Mouse (Mus musculus) left cerebral cortex, adult 2 months (tissue): ENCODE measurements around the gene Gm20518. TPM values are rescaled to one million over a fixed set of nuclear protein-coding genes. Genes with fewer than 3 reads are reported as not detected.

Experiments
- DNase-seq, 2 experiments: peaks; one replicate each; pipeline ENCODE4 v3.0.0; 2021 to 2022; ENCODE audit warnings: low spot score in 2 of 2, mixed read lengths in 1 of 2; ENCODE audit errors: extremely low spot score in 1 of 2
- H3K27ac ChIP-seq: fragments of 200-600 bp; 2 replicates; pipeline ENCODE4 v1.8.1; 2022
- H3K4me3 ChIP-seq: fragments of 200-600 bp; 2 replicates; pipeline ENCODE4 v1.8.1; 2022
- CTCF ChIP-seq: fragments of 200-600 bp; IDR thresholded peaks from 2 replicates; pipeline ENCODE4 v1.8.1; 2022; ENCODE audit warnings: antibody characterized with exemption, mild to moderate bottlenecking, moderate library complexity
- intact Hi-C: fragments of 180-260 bp; cut with DNase I; formaldehyde crosslinking; loops from one replicate; pipeline ENCODE4 v1.15.1; 2025
- total RNA-seq, 2 experiments: library from RNA; stranded (reverse); gene quantifications; 2 replicates each; pipeline ENCODE4 v1.2.3; 2021

The Gm20518 gene
- total RNA-seq, 2 experiments from 2014 or later = 2.3 to 3.2 TPM

- no peak overlapping the region for H3K27ac ChIP-seq
- peak; percentile 47 for TF ChIP-seq CTCF
- no peak for DNase-seq
- intact Hi-C loops = no loop called here
- no peak overlapping the region for H3K4me3 ChIP-seq
Measured at GRCm38 (mm10) chr16:17858592-17858991, 32.9 kb downstream of the Gm20518 start.

DNA sequence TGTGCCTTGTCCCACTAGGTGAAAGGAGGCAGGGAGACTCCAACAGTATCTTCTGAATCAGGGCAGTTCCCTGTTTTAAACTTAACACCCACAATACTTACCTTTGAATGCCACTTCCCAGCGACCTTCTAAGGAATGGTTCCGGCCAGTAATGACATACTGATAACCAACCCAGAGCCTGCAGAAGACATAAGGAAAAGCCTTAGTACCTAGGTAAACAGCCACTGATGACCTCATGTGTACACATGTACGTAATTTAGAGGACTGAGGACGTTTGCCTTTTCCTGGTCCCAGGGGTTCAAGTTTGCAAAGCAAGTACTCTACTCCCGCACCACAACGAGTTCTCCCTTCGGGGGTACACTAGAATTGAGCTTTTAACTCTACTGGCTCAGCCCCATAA lies 34.3 kb downstream of the Gm20518 start:
- Histone ChIP-seq H3K27ac (no peak overlapping the region), H3K4me3 (no peak overlapping the region)
- intact Hi-C loops = no loop called here
- no peak for DNase-seq
- no peak for TF ChIP-seq CTCF

DNA sequence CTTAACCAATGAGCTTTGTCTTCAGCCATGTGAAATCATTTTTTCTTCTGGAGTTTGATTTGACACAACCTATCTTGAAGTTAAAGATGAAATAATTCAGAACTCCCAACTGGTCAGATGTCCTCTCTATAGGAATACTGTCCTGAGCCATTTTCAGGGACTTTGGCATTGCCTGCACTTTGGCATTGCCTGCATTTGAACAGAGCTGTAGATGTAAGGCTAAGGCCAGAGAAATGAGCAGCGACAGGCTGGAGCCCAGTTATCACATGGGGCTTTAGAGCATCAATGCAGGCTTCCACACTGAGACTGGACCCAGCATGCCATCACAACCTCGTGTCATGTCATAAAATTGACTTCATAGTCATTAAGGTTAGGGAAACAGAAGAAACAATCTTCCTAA lies 38.2 kb downstream of the Gm20518 start:
- intact Hi-C loops = no loop called here

GRCm38 (mm10) chr16:17851860-17852259 lies 39.6 kb downstream of the Gm20518 start:
- TF ChIP-seq CTCF = no peak
- intact Hi-C loops = no loop called here
- Histone ChIP-seq H3K27ac (peak overlapping the region; percentile 16; the same call in 1 of the 2 replicates), H3K4me3 (no peak overlapping the region)
- DNase-seq = no peak

More for the DNA sequence above, 38.2 kb downstream of the Gm20518 start:
- DNase-seq = no peak
- Histone ChIP-seq H3K27ac (no peak overlapping the region), H3K4me3 (no peak overlapping the region)
- TF ChIP-seq CTCF = no peak

GRCm38 (mm10) chr16:17851331-17851730 lies 40.1 kb downstream of the Gm20518 start:
- Histone ChIP-seq H3K4me3 (no peak overlapping the region), H3K27ac (no peak overlapping the region; the same call in 1 of the 2 replicates)
- DNase-seq = no peak
- intact Hi-C loops = no loop called here
- TF ChIP-seq CTCF = no peak

GRCm38 (mm10) chr16:17849486-17849885 lies 42.0 kb downstream of the Gm20518 start:
- TF ChIP-seq CTCF = no peak
- H3K27ac ChIP-seq = no peak overlapping the region

GRCm38 (mm10) chr16:17848928-17849327 lies 42.5 kb downstream of the Gm20518 start:
- peak; percentile 93 for TF ChIP-seq CTCF
- no peak for DNase-seq

More at GRCm38 (mm10) chr16:17849486-17849885, 42.0 kb downstream of the Gm20518 start:
- H3K4me3 ChIP-seq = no peak overlapping the region
- DNase-seq = no peak
- intact Hi-C loops = no loop called here

GRCm38 (mm10) chr16:17848431-17848830 lies 43.0 kb downstream of the Gm20518 start:
- no peak for TF ChIP-seq CTCF
- no peak for DNase-seq
- intact Hi-C loops = no loop called here
- H3K27ac ChIP-seq = peak overlapping the region; percentile 41
- H3K4me3 ChIP-seq = no peak overlapping the region

More at GRCm38 (mm10) chr16:17848928-17849327, 42.5 kb downstream of the Gm20518 start:
- intact Hi-C loops = no loop called here
- peak overlapping the region; percentile 41; the same call in 1 of the 2 replicates for H3K27ac ChIP-seq
- no peak overlapping the region for H3K4me3 ChIP-seq

DNA sequence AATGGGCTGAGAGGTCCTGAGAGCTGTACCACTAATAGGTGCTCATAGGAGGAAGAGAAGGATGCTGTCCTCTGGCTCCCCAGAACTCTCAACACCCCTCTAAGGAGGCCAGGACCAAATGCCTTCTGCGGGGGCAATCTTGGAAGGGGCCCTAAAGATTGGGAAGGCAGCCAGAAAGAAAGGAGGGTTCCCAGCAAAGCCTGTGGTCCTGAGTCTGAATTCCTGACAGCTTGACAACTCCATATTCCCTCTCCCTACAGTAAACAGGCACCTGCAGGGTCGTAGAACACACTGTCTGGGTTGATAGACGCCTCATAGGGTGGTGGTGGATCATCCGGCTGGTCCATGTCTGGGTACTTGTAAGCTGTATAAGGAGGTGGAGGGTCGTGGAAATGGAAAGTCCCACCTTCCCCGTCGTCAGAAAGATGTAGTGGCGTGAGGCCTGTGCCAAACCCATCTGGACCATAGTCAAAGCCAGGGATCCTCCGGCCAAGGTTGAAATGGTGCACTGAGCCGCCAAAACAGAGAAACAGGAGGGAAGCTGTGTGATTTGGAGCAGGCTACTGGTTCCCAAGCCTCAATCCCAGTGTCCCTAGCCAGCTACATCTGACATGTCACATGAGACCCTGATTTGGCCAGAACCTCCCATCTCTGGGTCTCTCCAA lies 47.6 kb downstream of the Gm20518 start:
- DNase-seq = no peak
- intact Hi-C loops = no loop called here
- no peak for TF ChIP-seq CTCF
- H3K4me3 ChIP-seq = no peak overlapping the region
- H3K27ac ChIP-seq = no peak overlapping the region

- no peak for TF ChIP-seq CTCF
- intact Hi-C loops = no loop called here
Measured at GRCm38 (mm10) chr16:17842437-17842836, 49.0 kb downstream of the Gm20518 start.

DNA sequence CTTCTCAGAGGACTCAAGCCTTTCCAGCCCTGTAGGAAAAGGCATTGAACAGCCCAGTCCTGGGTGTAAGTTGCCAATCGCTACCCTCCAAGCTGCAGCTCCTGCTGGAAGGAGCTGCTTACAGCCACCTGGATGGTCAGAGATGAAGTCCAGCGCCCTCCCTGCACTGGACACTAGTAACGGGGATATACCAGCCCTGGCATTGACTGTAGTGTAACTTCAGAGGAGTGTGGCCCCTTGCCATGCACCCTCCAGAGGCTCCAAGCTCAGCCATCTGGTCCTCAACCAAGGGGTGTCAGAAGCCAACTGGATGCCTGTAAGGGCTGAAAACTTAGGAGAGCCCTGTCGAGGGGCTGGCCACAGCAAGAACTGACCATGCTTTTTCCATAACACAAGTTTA lies 51.5 kb downstream of the Gm20518 start:
- Histone ChIP-seq H3K4me3 (no peak overlapping the region), H3K27ac (no peak overlapping the region)
- DNase-seq = no peak
- intact Hi-C loops = no loop called here
- TF ChIP-seq CTCF = no peak

More at GRCm38 (mm10) chr16:17842437-17842836, 49.0 kb downstream of the Gm20518 start:
- no peak overlapping the region for H3K4me3 ChIP-seq
- no peak for DNase-seq
- no peak overlapping the region for H3K27ac ChIP-seq

DNA sequence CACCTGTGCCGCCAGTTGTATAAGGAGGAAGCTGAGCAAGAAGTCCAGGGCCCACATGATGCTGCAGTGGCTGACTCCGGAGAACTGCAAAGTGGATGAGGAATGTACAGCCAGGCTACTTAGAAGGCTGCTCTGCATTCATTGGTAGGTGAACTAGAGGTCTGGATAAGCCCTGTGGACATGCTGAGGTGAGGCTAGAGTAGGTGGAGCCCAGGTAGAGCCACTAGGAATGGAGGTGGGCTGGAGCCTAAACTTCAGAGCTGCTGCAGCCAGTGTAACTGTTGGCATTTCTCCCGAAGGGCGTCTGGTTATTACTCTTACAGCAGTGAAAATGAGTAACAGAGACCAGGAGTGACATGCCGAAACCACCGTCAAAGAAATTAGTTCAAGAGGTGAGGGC lies 53.4 kb downstream of the Gm20518 start, which contains the start of gene Car15:
Car15 (minus strand) TSS at position 314 of the 400 bp plus-strand sequence.
- no peak within 1 kb of the TSS for H3K27ac ChIP-seq
- intact Hi-C loops = no loop called here
- H3K4me3 ChIP-seq = no peak within 1 kb of the TSS
- no peak for DNase-seq
- TF ChIP-seq CTCF = no peak

- TF ChIP-seq CTCF = no peak
- DNase-seq = no peak
- Histone ChIP-seq H3K27ac (no peak overlapping the region), H3K4me3 (no peak overlapping the region)
- intact Hi-C loops = no loop called here
Measured at GRCm38 (mm10) chr16:17835481-17835880, 56.0 kb downstream of the Gm20518 start.
